Mouse (Mus musculus) cerebellum, adult 2 months (tissue): ENCODE results near the gene Lrrfip2. TPM values are rescaled to one million over a fixed set of nuclear protein-coding genes. Genes with fewer than 3 reads are reported as not detected.

Experiments used
- DNase-seq, 2 experiments: peaks; one replicate each; pipeline ENCODE4 v3.0.0; 2021
- H3K27ac ChIP-seq: fragments of 200-500 bp; 2 replicates; pipeline ENCODE4 v1.5.1; 2012; ENCODE audit warnings: low read length, control low read depth, inconsistent platforms; ENCODE audit not compliant: insufficient read depth
- H3K27me3 ChIP-seq: fragments of 200-500 bp; 2 replicates; pipeline ENCODE4 v1.6.1; 2012; ENCODE audit warnings: inconsistent platforms, mild to moderate bottlenecking, low read length, moderate library complexity; ENCODE audit not compliant: control insufficient read depth, insufficient read depth
- H3K4me1 ChIP-seq: fragments of 200-500 bp; 2 replicates; pipeline ENCODE4 v1.6.1; 2011; ENCODE audit warnings: low read length; ENCODE audit not compliant: control insufficient read depth, insufficient read depth
- H3K4me3 ChIP-seq: fragments of 200-500 bp; replicated peaks from 2 replicates; pipeline ENCODE3; 2011; ENCODE audit warnings: mild to moderate bottlenecking, low read depth, low read length, control low read depth; ENCODE audit not compliant: insufficient read depth
- CTCF ChIP-seq: fragments of 200-500 bp; IDR thresholded peaks from 2 replicates; pipeline ENCODE4 v1.5.1; 2011; ENCODE audit warnings: low read depth, mild to moderate bottlenecking, control low read depth, low read length, moderate library complexity, borderline replicate concordance; ENCODE audit not compliant: insufficient read depth
- POLR2A ChIP-seq: fragments of 200-500 bp; IDR thresholded peaks from 2 replicates; pipeline ENCODE4 v1.6.1; 2011; ENCODE audit warnings: low read length, control low read depth, borderline replicate concordance; ENCODE audit not compliant: insufficient read depth
- WGBS: fragments of 180-500 bp; shearing (Covaris S2); methylation state at CpG from one replicate; pipeline ENCODE4 v1.1.7; 2018; 5-methylcytosine and 5-hydroxymethylcytosine counted together
- polyA plus RNA-seq: library from polyadenylated mRNA; depleted of rRNA; stranded (reverse); fragments of >200 nt; gene quantifications from 2 replicates; pipeline ENCODE4 v1.2.3, GENCODE M21; 2012; rRNA removed

The Lrrfip2 gene
- 62.8 and 63.1 TPM in 2 replicates for polyA plus RNA-seq

DNA sequence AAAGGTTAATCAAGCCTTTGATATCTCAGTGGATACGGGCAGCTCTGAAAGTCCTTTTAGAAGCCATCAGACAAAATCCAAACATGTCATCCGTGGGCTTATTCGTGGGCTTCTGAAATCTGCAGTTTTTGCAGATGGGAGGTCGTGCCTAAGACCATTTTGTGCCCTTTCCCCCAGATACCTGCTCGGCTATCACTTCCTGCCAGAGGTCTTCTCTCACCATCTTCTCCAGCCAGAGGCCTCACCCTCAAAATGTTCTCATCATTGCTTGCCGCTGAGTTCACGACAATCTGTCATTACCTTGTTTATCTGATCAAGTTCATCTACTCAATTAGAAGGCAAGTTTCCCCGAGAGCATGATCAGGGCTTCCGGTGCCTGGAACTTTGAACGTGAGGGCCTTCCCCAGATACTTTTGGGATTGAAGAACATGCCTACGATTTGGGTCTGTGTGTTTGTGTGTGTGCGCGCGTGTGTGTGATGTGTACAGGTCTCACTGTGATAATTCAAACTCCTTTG, at the start of gene Lrrfip2:
Gene Lrrfip2 (plus strand): TSS at position 467 of the 517 bp plus-strand sequence.
- 44% methylated on average over 14 of the region's 14 CpGs for WGBS
- Histone ChIP-seq H3K27me3 (no peaks in the 10 kb centered on the region), H3K4me1 (peaks cover 4% of the 10 kb centered on the region; the same call in 1 of the 2 replicates), H3K4me3 (peak within 1 kb of the TSS; percentile 65), H3K27ac (peak within 1 kb of the TSS; percentile 45)
- no peak for DNase-seq
- TF ChIP-seq CTCF = no peak
- no peak for TF ChIP-seq POLR2A

DNA sequence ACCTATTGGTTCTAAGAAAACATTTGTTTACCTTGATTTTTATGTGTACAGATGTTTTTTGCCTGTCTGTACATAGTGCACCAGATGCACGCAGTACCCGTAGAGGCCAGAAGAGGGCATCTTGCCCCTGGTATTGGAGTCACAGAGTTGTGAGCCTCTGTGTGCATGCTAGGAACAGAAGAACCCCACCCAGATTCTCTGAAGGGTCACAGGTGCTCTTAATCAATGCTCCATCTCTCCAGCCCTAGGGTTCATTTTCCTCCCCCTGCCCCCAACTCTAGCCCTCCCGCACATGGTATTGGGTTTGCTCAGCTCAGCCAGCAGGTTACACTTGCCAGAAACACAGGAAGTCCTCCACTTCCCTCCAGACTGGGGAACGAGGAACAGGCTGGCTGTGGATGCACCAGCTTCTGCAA, 46.8 kb upstream of the Lrrfip2 start:
- 0 out of 2 replicates have a peak, but pooled peaks have one; percentile 35 for TF ChIP-seq CTCF
- no peak for TF ChIP-seq POLR2A

GRCm38 (mm10) chr9:111072175-111072574, 45.2 kb upstream of the Lrrfip2 start:
- TF ChIP-seq POLR2A = no peak
- peak; percentile 39; the same call in 1 of the 2 replicates for TF ChIP-seq CTCF
- WGBS = 52% methylated on average over 7 of the region's 7 CpGs
- Histone ChIP-seq H3K4me1 (no peaks in the 10 kb centered on the region), H3K4me3 (no peak overlapping the region), H3K27me3 (no peaks in the 10 kb centered on the region), H3K27ac (no peak overlapping the region)
- no peak for DNase-seq

More for the DNA sequence above, 46.8 kb upstream of the Lrrfip2 start:
- no peak overlapping the region for H3K4me3 ChIP-seq
- H3K4me1 ChIP-seq = no peaks in the 10 kb centered on the region; the same call in 1 of the 2 replicates
- no peak overlapping the region for H3K27ac ChIP-seq
- H3K27me3 ChIP-seq = no peaks in the 10 kb centered on the region
- peak in 1 of 2 experiments; percentile 11 for DNase-seq
- 40% methylated on average over 4 of the region's 4 CpGs for WGBS

GRCm38 (mm10) chr9:111072971-111073370, 44.4 kb upstream of the Lrrfip2 start:
- 56% methylated on average over 4 of the region's 4 CpGs for WGBS
- H3K27me3 ChIP-seq = no peaks in the 10 kb centered on the region
- H3K4me1 ChIP-seq = no peaks in the 10 kb centered on the region
- DNase-seq = no peak
- no peak for TF ChIP-seq CTCF
- TF ChIP-seq POLR2A = no peak
- no peak overlapping the region for H3K4me3 ChIP-seq
- H3K27ac ChIP-seq = no peak overlapping the region

- no peak for DNase-seq
- H3K4me1 ChIP-seq = no peaks in the 10 kb centered on the region
- H3K4me3 ChIP-seq = no peak overlapping the region
- 54% methylated on average over 5 of the region's 5 CpGs for WGBS
- TF ChIP-seq CTCF (peak; percentile 66), POLR2A (no peak)
- no peaks in the 10 kb centered on the region for H3K27me3 ChIP-seq
- no peak overlapping the region for H3K27ac ChIP-seq
Observed at GRCm38 (mm10) chr9:111077745-111078144, 39.6 kb upstream of the Lrrfip2 start.

- WGBS = 92% methylated on average over 8 of the region's 8 CpGs
- no peak for DNase-seq
- H3K27me3 ChIP-seq = no peaks in the 10 kb centered on the region
Observed at GRCm38 (mm10) chr9:111080801-111081200, 36.6 kb upstream of the Lrrfip2 start.

GRCm38 (mm10) chr9:111081765-111082164, 35.6 kb upstream of the Lrrfip2 start:
- no peak for DNase-seq
- Histone ChIP-seq H3K4me1 (no peaks in the 10 kb centered on the region), H3K4me3 (no peak overlapping the region), H3K27ac (no peak overlapping the region), H3K27me3 (no peaks in the 10 kb centered on the region)
- 80% methylated on average over 5 of the region's 5 CpGs for WGBS
- TF ChIP-seq CTCF = no peak
- TF ChIP-seq POLR2A = no peak

More at GRCm38 (mm10) chr9:111080801-111081200, 36.6 kb upstream of the Lrrfip2 start:
- Histone ChIP-seq H3K4me3 (no peak overlapping the region), H3K4me1 (no peaks in the 10 kb centered on the region), H3K27ac (no peak overlapping the region)
- no peak for TF ChIP-seq CTCF
- TF ChIP-seq POLR2A = no peak

GRCm38 (mm10) chr9:111085329-111085728, 32.1 kb upstream of the Lrrfip2 start:
- no peak for TF ChIP-seq CTCF
- TF ChIP-seq POLR2A = no peak
- H3K4me3 ChIP-seq = no peak overlapping the region
- no peak for DNase-seq
- WGBS = 59% methylated on average over 4 of the region's 4 CpGs
- no peak overlapping the region for H3K27ac ChIP-seq
- no peaks in the 10 kb centered on the region for H3K4me1 ChIP-seq
- no peaks in the 10 kb centered on the region for H3K27me3 ChIP-seq

GRCm38 (mm10) chr9:111086137-111086536, 31.3 kb upstream of the Lrrfip2 start:
- H3K4me1 ChIP-seq = no peaks in the 10 kb centered on the region
- no peaks in the 10 kb centered on the region for H3K27me3 ChIP-seq
- H3K27ac ChIP-seq = no peak overlapping the region
- TF ChIP-seq POLR2A (no peak), CTCF (no peak)
- DNase-seq = no peak
- no peak overlapping the region for H3K4me3 ChIP-seq
- WGBS = 59% methylated on average over 6 of the region's 6 CpGs
